Comparison of ENCODE assay signal across 10 mouse cellular contexts in the genomic region with DNA sequence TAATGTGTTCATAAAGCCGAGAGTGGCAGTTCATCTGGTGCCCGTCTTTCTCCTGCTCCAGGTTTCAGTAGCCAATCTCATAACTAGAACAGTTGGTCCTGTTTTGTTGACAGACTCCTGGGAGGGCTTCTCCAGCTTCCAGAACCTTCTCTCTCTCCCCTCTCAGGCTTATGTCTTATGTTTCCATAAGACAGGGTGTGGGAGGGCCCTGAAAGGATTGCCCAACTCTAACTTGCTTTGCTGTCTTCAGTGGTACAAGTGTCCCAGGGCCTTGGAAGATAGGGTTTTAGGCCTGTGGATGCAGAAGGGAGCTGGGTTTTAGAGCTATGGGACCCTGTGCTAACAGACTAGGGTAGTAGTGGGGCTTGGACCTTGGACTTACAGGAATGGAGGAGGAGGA. TPM values are rescaled to one million over a fixed set of nuclear protein-coding genes. Genes with fewer than 3 reads are reported as not detected.
DNase-seq lines count a peak whose midpoint lies in the region; ATAC-seq and TF ChIP-seq lines count a peak whose summit lies in the region.
"Had no signal": no experiment of that assay in that cellular context is flagged by ENCODE, and none has a peak within 500 bp of the region (broad histone marks: within the 10 kb centered on the region; RNA-seq: fewer than 3 reads in every experiment).

No protein-coding gene starts in this region.

- WGBS in kidney, adult 2 months: 62% methylated on average over 2 of the region's 2 CpGs
- WGBS in embryonic facial prominence, embryonic 11.5 days: 76% methylated on average over 2 of the region's 2 CpGs
- WGBS in hindbrain, embryonic 14.5 days: 69% methylated on average over 2 of the region's 2 CpGs
- WGBS in midbrain, embryonic 14.5 days: 64% methylated on average over 2 of the region's 2 CpGs

- H3K27ac ChIP-seq in kidney, adult 2 months (ENCODE audit: insufficient read depth, low read depth, low read length): peak overlapping the region; percentile 90
- H3K27ac ChIP-seq in embryonic facial prominence, embryonic 11.5 days (replicated peaks; ENCODE audit: low read depth, low read length): no peak overlapping the region
- no peak overlapping the region for H3K27ac ChIP-seq in hindbrain, embryonic 14.5 days
- no peak overlapping the region for H3K27ac ChIP-seq in midbrain, embryonic 14.5 days (replicated peaks; ENCODE audit: low read depth, low read length)

- peak overlapping the region; percentile 98; the same call in 1 of the 2 replicates for H3K4me2 ChIP-seq in embryonic facial prominence, embryonic 11.5 days (ENCODE audit: low read depth, low read length)
- peak overlapping the region; percentile 98 for H3K4me2 ChIP-seq in hindbrain, embryonic 14.5 days (replicated peaks)
- H3K4me2 ChIP-seq in midbrain, embryonic 14.5 days (ENCODE audit: low read length): peak overlapping the region; percentile 98

- DNase-seq in kidney, adult 2 months: no peak
- no peak for DNase-seq in kidney, adult 11 months
- no peak for DNase-seq in embryonic facial prominence, embryonic 11.5 days (ENCODE audit: low spot score)
- DNase-seq in hindbrain, embryonic 14.5 days (ENCODE audit: low spot score): no peak
- no peak for DNase-seq in midbrain, embryonic 14.5 days
- no peak for DNase-seq in gastrocnemius, postnatal 10 days
- DNase-seq in embryo, embryonic 10 days (ENCODE audit: low spot score): no peak
- no peak for DNase-seq in frontal cortex, postnatal 25 days (ENCODE audit: low spot score in 2 of 2)

- TF ChIP-seq CTCF in kidney, adult 2 months (conservative IDR thresholded peaks at IDR 0.05; ENCODE audit: insufficient read depth, insufficient read length, low read depth, low read length): no peak

- no peak for ATAC-seq in embryonic facial prominence, embryonic 11.5 days (replicated peaks; ENCODE audit: insufficient number of reproducible peaks, low FRiP score, low TSS enrichment, low read depth)
- no peak for ATAC-seq in hindbrain, embryonic 14.5 days (ENCODE audit: low FRiP score)
- no peak for ATAC-seq in midbrain, embryonic 14.5 days (ENCODE audit: low FRiP score, low TSS enrichment)

- no peaks in the 10 kb centered on the region for H3K36me3 ChIP-seq in kidney, adult 2 months (ENCODE audit: control insufficient read depth, insufficient read depth, low read length)
- no peaks in the 10 kb centered on the region for H3K36me3 ChIP-seq in embryonic facial prominence, embryonic 11.5 days (replicated peaks; ENCODE audit: control insufficient read depth, insufficient read depth, low read depth, low read length)
- H3K36me3 ChIP-seq in hindbrain, embryonic 14.5 days (replicated peaks; ENCODE audit: control insufficient read depth, insufficient read depth): peaks cover 10% of the 10 kb centered on the region
- H3K36me3 ChIP-seq in midbrain, embryonic 14.5 days (ENCODE audit: control insufficient read depth, insufficient read depth, low read length): peaks cover 12% of the 10 kb centered on the region

- peak overlapping the region; percentile 93 for H3K4me3 ChIP-seq in kidney, adult 2 months (ENCODE audit: insufficient read depth, low read depth, low read length)
- no peak overlapping the region for H3K4me3 ChIP-seq in embryonic facial prominence, embryonic 11.5 days (ENCODE audit: low read depth, low read length)
- peak overlapping the region; percentile 91 for H3K4me3 ChIP-seq in hindbrain, embryonic 14.5 days (replicated peaks; ENCODE audit: low read length)
- H3K4me3 ChIP-seq in midbrain, embryonic 14.5 days (replicated peaks; ENCODE audit: low read depth, low read length): peak overlapping the region; percentile 85; the same call in 1 of the 2 replicates

- H3K9ac ChIP-seq in embryonic facial prominence, embryonic 11.5 days (replicated peaks; ENCODE audit: low read length): no peak overlapping the region
- H3K9ac ChIP-seq in hindbrain, embryonic 14.5 days: peak overlapping the region; percentile 93
- peak overlapping the region; percentile 34 for H3K9ac ChIP-seq in midbrain, embryonic 14.5 days (replicated peaks; ENCODE audit: low read length)

- TF ChIP-seq POLR2A in kidney, adult 2 months (IDR thresholded peaks at IDR 0.05; ENCODE audit: low read depth, low read length): no peak

- H3K27me3 ChIP-seq in kidney, adult 2 months (replicated peaks; ENCODE audit: control insufficient read depth, insufficient read depth, low read length): no peaks in the 10 kb centered on the region
- no peaks in the 10 kb centered on the region for H3K27me3 ChIP-seq in embryonic facial prominence, embryonic 11.5 days (ENCODE audit: control insufficient read depth, insufficient read depth, low read length)
- H3K27me3 ChIP-seq in hindbrain, embryonic 14.5 days (ENCODE audit: control insufficient read depth, insufficient read depth, low read length): no peaks in the 10 kb centered on the region
- H3K27me3 ChIP-seq in midbrain, embryonic 14.5 days (ENCODE audit: control insufficient read depth, insufficient read depth, low read length): no peaks in the 10 kb centered on the region

- no peaks in the 10 kb centered on the region for H3K9me3 ChIP-seq in embryonic facial prominence, embryonic 11.5 days (replicated peaks; ENCODE audit: control insufficient read depth, low read length)
- no peaks in the 10 kb centered on the region for H3K9me3 ChIP-seq in hindbrain, embryonic 14.5 days (ENCODE audit: control insufficient read depth, low read length)
- no peaks in the 10 kb centered on the region for H3K9me3 ChIP-seq in midbrain, embryonic 14.5 days (ENCODE audit: control insufficient read depth, low read length)
- H3K9me3 ChIP-seq: G1E had no signal

- H3K4me1 ChIP-seq in kidney, adult 2 months (ENCODE audit: control insufficient read depth, insufficient read depth, low read length): peaks cover 12% of the 10 kb centered on the region
- H3K4me1 ChIP-seq in embryonic facial prominence, embryonic 11.5 days (ENCODE audit: control insufficient read depth, insufficient read depth, low read length): peaks cover 3% of the 10 kb centered on the region; the same call in 1 of the 2 replicates
- H3K4me1 ChIP-seq in hindbrain, embryonic 14.5 days (replicated peaks; ENCODE audit: control insufficient read depth, insufficient read depth, low read length): peaks cover 33% of the 10 kb centered on the region
- H3K4me1 ChIP-seq in midbrain, embryonic 14.5 days (ENCODE audit: control insufficient read depth, insufficient read depth, low read length): peaks cover 25% of the 10 kb centered on the region

RNA-seq across cellular contexts. Expression of a gene that starts 1.8 kb away (rescaled TPM):
- 23.3 and 24.5 TPM in 2 replicates for polyA plus RNA-seq in kidney, adult 2 months (2012; rRNA removed)
- polyA plus RNA-seq in embryonic facial prominence, embryonic 11.5 days (2014; fragmentation: Nextera tagmentation; extraction: Ambion mirVana): 4.9 and 5.1 TPM in 2 replicates
- polyA plus RNA-seq in hindbrain, embryonic 14.5 days (2014; fragmentation: Nextera tagmentation; extraction: Ambion mirVana): 12.9 and 14.3 TPM in 2 replicates
- polyA plus RNA-seq in midbrain, embryonic 14.5 days (2014; fragmentation: Nextera tagmentation; extraction: Ambion mirVana): 11.8 and 11.9 TPM in 2 replicates
- total RNA-seq in gastrocnemius, postnatal 10 days (2021): 10 to 100 TPM; 17.4 to 20.4 TPM

RNA-seq across cellular contexts. Expression of a gene that starts 30.3 kb away (rescaled TPM):
- polyA plus RNA-seq in kidney, adult 2 months (2012; rRNA removed): 50.3 and 74.9 TPM in 2 replicates
- 388 and 414 TPM in 2 replicates for polyA plus RNA-seq in embryonic facial prominence, embryonic 11.5 days (2014; fragmentation: Nextera tagmentation; extraction: Ambion mirVana)
- polyA plus RNA-seq in hindbrain, embryonic 14.5 days (2014; fragmentation: Nextera tagmentation; extraction: Ambion mirVana): 273 and 298 TPM in 2 replicates
- 287 and 355 TPM in 2 replicates for polyA plus RNA-seq in midbrain, embryonic 14.5 days (2014; fragmentation: Nextera tagmentation; extraction: Ambion mirVana)
- total RNA-seq in gastrocnemius, postnatal 10 days (2021): 10 to 100 TPM; 73.5 to 80.9 TPM

RNA-seq across cellular contexts. Expression of a gene that starts 30.5 kb away (rescaled TPM):
- 18.8 and 19.6 TPM in 2 replicates for polyA plus RNA-seq in kidney, adult 2 months (2012; rRNA removed)
- 6.8 and 7.9 TPM in 2 replicates for polyA plus RNA-seq in embryonic facial prominence, embryonic 11.5 days (2014; fragmentation: Nextera tagmentation; extraction: Ambion mirVana)
- polyA plus RNA-seq in hindbrain, embryonic 14.5 days (2014; fragmentation: Nextera tagmentation; extraction: Ambion mirVana): 18.3 and 19.1 TPM in 2 replicates
- 14.0 and 17.3 TPM in 2 replicates for polyA plus RNA-seq in midbrain, embryonic 14.5 days (2014; fragmentation: Nextera tagmentation; extraction: Ambion mirVana)
- 1 to 10 TPM in 1 of 2 experiments, under 1 TPM in 1; 0.54 to 1.1 TPM for total RNA-seq in gastrocnemius, postnatal 10 days (2021)
- total RNA-seq: megakaryocyte-erythroid progenitor cell, adult 5-6 weeks had no signal

RNA-seq across cellular contexts. Expression of a gene that starts 35.5 kb away (rescaled TPM):
- 172 and 183 TPM in 2 replicates for polyA plus RNA-seq in kidney, adult 2 months (2012; rRNA removed)
- polyA plus RNA-seq in embryonic facial prominence, embryonic 11.5 days (2014; fragmentation: Nextera tagmentation; extraction: Ambion mirVana): 286 and 292 TPM in 2 replicates
- 170 and 177 TPM in 2 replicates for polyA plus RNA-seq in hindbrain, embryonic 14.5 days (2014; fragmentation: Nextera tagmentation; extraction: Ambion mirVana)
- polyA plus RNA-seq in midbrain, embryonic 14.5 days (2014; fragmentation: Nextera tagmentation; extraction: Ambion mirVana): 141 and 182 TPM in 2 replicates
- 10 to 100 TPM; 80.0 to 86.2 TPM for total RNA-seq in gastrocnemius, postnatal 10 days (2021)

RNA-seq across cellular contexts. Expression of a gene that starts 47.8 kb away (rescaled TPM):
- 38.9 and 52.2 TPM in 2 replicates for polyA plus RNA-seq in kidney, adult 2 months (2012; rRNA removed)
- polyA plus RNA-seq in embryonic facial prominence, embryonic 11.5 days (2014; fragmentation: Nextera tagmentation; extraction: Ambion mirVana): 42.8 and 56.2 TPM in 2 replicates
- polyA plus RNA-seq in hindbrain, embryonic 14.5 days (2014; fragmentation: Nextera tagmentation; extraction: Ambion mirVana): 42.2 and 53.1 TPM in 2 replicates
- polyA plus RNA-seq in midbrain, embryonic 14.5 days (2014; fragmentation: Nextera tagmentation; extraction: Ambion mirVana): 50.2 and 52.6 TPM in 2 replicates
- 1 to 10 TPM; 6.1 to 8.6 TPM for total RNA-seq in gastrocnemius, postnatal 10 days (2021)
